Mouse (Mus musculus): Measurements from ENCODE around the gene Tmem234. TPM values are rescaled to one million over a fixed set of nuclear protein-coding genes. Genes with fewer than 3 reads are reported as not detected.

The Tmem234 gene
- polyA plus RNA-seq, 1 experiment from 2014 or later, result 195 TPM

- Histone ChIP-seq H3K4me3 (ENCODE audit: low read depth, low read length) (no peak overlapping the region), H3K27ac (ENCODE audit: low read depth, low read length) (no peak overlapping the region), H3K9me3 (ENCODE audit: control insufficient read depth, low read length) (no peaks in the 10 kb centered on the region), H3K4me2 (replicated peaks; ENCODE audit: low read depth, low read length) (no peak overlapping the region), H3K4me1 (replicated peaks; ENCODE audit: control insufficient read depth, insufficient read depth, low read length) (no peaks in the 10 kb centered on the region), H3K36me3 (ENCODE audit: control insufficient read depth, insufficient read depth, low read length) (peaks cover 31% of the 10 kb centered on the region), H3K9ac (ENCODE audit: low read depth, low read length) (no peak overlapping the region), H3K27me3 (ENCODE audit: control insufficient read depth, insufficient read depth, low read length) (no peaks in the 10 kb centered on the region)
- 95% methylated on average over 6 of the region's 6 CpGs for WGBS
- no peak for DNase-seq (ENCODE audit: low spot score)
- no peak for ATAC-seq (ENCODE audit: low FRiP score)
Measured at GRCm38 (mm10) chr4:129633852-129634251, 33.4 kb downstream of the Tmem234 start.

- 90% methylated on average over 15 of the region's 15 CpGs for WGBS
- peak overlapping the region; percentile 95 for H3K4me2 ChIP-seq (replicated peaks; ENCODE audit: low read depth, low read length)
- no peaks in the 10 kb centered on the region for H3K9me3 ChIP-seq (ENCODE audit: control insufficient read depth, low read length)
- H3K27me3 ChIP-seq (ENCODE audit: control insufficient read depth, insufficient read depth, low read length), result no peaks in the 10 kb centered on the region
- no peaks in the 10 kb centered on the region; the same call in 1 of the 2 replicates for H3K4me1 ChIP-seq (replicated peaks; ENCODE audit: control insufficient read depth, insufficient read depth, low read length)
- ATAC-seq (ENCODE audit: low FRiP score), result no peak
- H3K36me3 ChIP-seq (ENCODE audit: control insufficient read depth, insufficient read depth, low read length), result peaks cover 2% of the 10 kb centered on the region
- H3K4me3 ChIP-seq (ENCODE audit: low read depth, low read length), result peak overlapping the region; percentile 65; the same call in 1 of the 2 replicates
- no peak for DNase-seq (ENCODE audit: low spot score)
- H3K27ac ChIP-seq (ENCODE audit: low read depth, low read length), result no peak overlapping the region
- H3K9ac ChIP-seq (ENCODE audit: low read depth, low read length), result peak overlapping the region; percentile 4; the same call in 1 of the 2 replicates
Measured at GRCm38 (mm10) chr4:129639221-129639620, 38.8 kb downstream of the Tmem234 start.

GRCm38 (mm10) chr4:129640101-129640637 is 39.7 kb downstream of the Tmem234 start:
- ATAC-seq (ENCODE audit: low FRiP score) (no peak), DNase-seq (ENCODE audit: low spot score) (no peak)
- H3K9ac ChIP-seq (ENCODE audit: low read depth, low read length), result peak overlapping the region; percentile 86
- H3K27ac ChIP-seq (ENCODE audit: low read depth, low read length), result peak overlapping the region; percentile 89
- WGBS, result 9% methylated on average over 17 of the region's 17 CpGs
- H3K4me1 ChIP-seq (replicated peaks; ENCODE audit: control insufficient read depth, insufficient read depth, low read length), result no peaks in the 10 kb centered on the region; the same call in 1 of the 2 replicates
- no peaks in the 10 kb centered on the region for H3K27me3 ChIP-seq (ENCODE audit: control insufficient read depth, insufficient read depth, low read length)
- peaks cover 5% of the 10 kb centered on the region; the same call in 1 of the 2 replicates for H3K36me3 ChIP-seq (ENCODE audit: control insufficient read depth, insufficient read depth, low read length)
- peak overlapping the region; percentile 65 for H3K4me3 ChIP-seq (ENCODE audit: low read depth, low read length)
- H3K9me3 ChIP-seq (ENCODE audit: control insufficient read depth, low read length), result no peaks in the 10 kb centered on the region
- peak overlapping the region; percentile 95 for H3K4me2 ChIP-seq (replicated peaks; ENCODE audit: low read depth, low read length)

DNA sequence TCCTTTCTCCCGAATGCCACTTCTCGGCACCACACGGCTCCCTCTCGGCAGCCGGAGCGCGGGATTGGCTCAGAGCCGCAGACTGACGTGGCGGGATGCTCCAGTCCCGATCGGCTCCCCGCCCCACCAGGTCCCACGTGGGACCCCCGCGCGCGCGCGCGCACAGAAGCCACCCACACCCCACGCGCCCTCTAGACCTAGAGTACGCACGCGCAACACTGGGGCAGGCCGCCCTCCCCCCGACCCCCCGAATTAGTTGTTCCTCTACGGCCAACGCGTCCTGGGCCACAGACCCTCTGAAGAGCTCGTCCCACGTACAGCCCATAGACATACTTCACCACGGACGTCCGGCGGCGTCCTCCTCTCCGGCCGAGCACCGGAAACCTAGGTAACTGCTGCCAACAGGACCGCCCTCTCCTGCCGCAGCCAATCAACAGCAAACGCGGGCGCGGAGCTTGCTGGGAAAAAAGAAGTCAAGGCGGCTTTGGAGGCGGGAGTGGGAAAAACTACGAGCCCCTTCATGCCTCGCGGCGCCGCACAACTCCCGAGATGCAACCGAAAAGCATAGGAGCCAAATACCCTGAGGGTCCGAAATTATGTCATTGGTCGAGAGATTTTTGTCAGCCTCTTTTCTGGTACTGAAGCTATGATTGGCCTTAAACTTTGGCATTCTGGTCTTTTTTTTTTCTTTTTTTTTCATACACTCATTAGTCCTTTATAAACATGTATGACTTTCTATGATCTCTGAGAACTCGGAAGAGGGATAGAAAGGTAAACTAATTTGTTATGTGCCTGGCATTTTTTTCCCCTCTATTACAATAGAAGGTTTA is 40.4 kb downstream of the Tmem234 start, which contains the start of gene Txlna:
Gene Txlna, minus strand, starts transcription at position 428 of the 830 bp plus-strand sequence.
- Histone ChIP-seq H3K4me3 (ENCODE audit: low read depth, low read length) (peak within 1 kb of the TSS; percentile 65), H3K4me1 (replicated peaks; ENCODE audit: control insufficient read depth, insufficient read depth, low read length) (no peaks in the 10 kb centered on the region; the same call in 1 of the 2 replicates), H3K36me3 (ENCODE audit: control insufficient read depth, insufficient read depth, low read length) (peaks cover 5% of the 10 kb centered on the region; the same call in 1 of the 2 replicates), H3K4me2 (replicated peaks; ENCODE audit: low read depth, low read length) (peak within 1 kb of the TSS; percentile 95), H3K27ac (ENCODE audit: low read depth, low read length) (peak within 1 kb of the TSS; percentile 89), H3K9me3 (ENCODE audit: control insufficient read depth, low read length) (no peaks in the 10 kb centered on the region), H3K27me3 (ENCODE audit: control insufficient read depth, insufficient read depth, low read length) (no peaks in the 10 kb centered on the region), H3K9ac (ENCODE audit: low read depth, low read length) (peak within 1 kb of the TSS; percentile 86)
- ATAC-seq (ENCODE audit: low FRiP score), result peak; percentile 98
- peak; percentile 97 for DNase-seq (ENCODE audit: low spot score)
- WGBS, result under 1% methylated on average over 56 of the region's 60 CpGs

DNA sequence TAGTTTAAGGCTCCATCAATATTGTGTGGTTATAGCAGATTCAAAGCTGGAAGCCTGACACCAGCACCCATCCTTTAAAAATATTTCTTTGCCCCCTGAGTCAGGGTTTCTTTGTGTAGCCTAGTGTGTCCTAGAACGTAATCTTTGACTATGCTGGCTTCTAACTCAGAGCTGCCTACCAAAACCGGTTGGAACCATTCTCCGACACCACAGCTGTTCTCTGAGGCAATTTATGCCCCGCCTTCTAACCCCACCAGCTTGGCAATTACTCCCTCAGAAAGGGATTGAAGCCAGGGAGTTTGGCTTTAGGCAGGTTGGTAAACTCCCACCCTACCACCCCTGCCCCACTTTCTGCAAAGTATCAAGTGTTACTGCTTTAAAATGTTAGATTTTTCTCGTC is 41.3 kb downstream of the Tmem234 start:
- Histone ChIP-seq H3K9ac (ENCODE audit: low read depth, low read length) (no peak overlapping the region; the same call in 1 of the 2 replicates), H3K27me3 (ENCODE audit: control insufficient read depth, insufficient read depth, low read length) (no peaks in the 10 kb centered on the region), H3K4me3 (ENCODE audit: low read depth, low read length) (no peak overlapping the region), H3K9me3 (ENCODE audit: control insufficient read depth, low read length) (no peaks in the 10 kb centered on the region), H3K4me1 (replicated peaks; ENCODE audit: control insufficient read depth, insufficient read depth, low read length) (no peaks in the 10 kb centered on the region; the same call in 1 of the 2 replicates), H3K27ac (ENCODE audit: low read depth, low read length) (no peak overlapping the region), H3K36me3 (ENCODE audit: control insufficient read depth, insufficient read depth, low read length) (peaks cover 3% of the 10 kb centered on the region; the same call in 1 of the 2 replicates), H3K4me2 (replicated peaks; ENCODE audit: low read depth, low read length) (no peak overlapping the region)
- DNase-seq (ENCODE audit: low spot score) (no peak), ATAC-seq (ENCODE audit: low FRiP score) (no peak)
- 59% methylated on average over 5 of the region's 5 CpGs for WGBS

DNA sequence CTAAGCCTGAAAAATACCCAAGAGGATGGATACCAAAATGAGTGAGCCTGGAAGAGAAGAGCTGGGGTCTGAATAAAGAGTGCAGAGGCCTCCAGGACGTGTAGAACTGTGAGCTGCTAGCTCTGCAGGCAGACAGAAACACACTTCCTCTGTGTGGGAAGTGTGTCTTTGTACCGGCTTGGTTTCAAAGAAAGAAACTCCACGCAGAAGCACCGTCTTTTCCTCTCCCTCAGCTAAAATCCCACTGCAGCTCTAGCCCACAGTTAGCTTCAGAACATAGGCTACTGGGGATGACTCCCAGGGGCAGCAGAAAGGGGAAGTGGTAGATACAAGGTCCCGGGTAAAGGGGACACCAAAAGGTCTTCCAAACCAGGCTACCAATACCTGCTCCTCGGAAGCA is 44.7 kb downstream of the Tmem234 start:
- no peak overlapping the region for H3K4me2 ChIP-seq (replicated peaks; ENCODE audit: low read depth, low read length)
- ATAC-seq (ENCODE audit: low FRiP score), result no peak

DNA sequence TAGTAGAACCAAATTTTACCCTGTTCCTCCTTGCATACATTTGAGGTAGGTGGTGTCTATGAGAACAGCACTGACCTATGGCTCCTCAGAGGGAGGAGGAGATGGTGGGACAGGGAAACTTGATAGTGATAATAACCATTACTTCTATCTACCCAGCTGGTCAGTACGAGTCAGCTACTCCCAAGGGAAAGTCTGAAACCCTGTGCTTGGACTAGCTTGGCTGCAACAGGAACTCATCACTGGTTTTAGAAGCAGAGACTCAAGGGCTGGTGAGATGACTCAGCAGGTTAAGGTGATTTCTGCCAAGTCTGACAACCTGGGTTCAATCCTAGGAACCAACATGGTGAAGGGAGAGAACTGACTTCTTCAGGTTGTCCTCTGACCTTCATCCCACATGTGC is 48.2 kb downstream of the Tmem234 start:
- whole genome bisulfite sequencing, result 79% methylated on average over 1 of the region's 1 CpGs
- H3K36me3 ChIP-seq (ENCODE audit: control insufficient read depth, insufficient read depth, low read length), result peaks cover 9% of the 10 kb centered on the region; the same call in 1 of the 2 replicates
- no peaks in the 10 kb centered on the region for H3K4me1 ChIP-seq (replicated peaks; ENCODE audit: control insufficient read depth, insufficient read depth, low read length)
- ATAC-seq (ENCODE audit: low FRiP score) (no peak), DNase-seq (ENCODE audit: low spot score) (no peak)
- H3K9me3 ChIP-seq (ENCODE audit: control insufficient read depth, low read length), result no peaks in the 10 kb centered on the region
- no peak overlapping the region for H3K4me2 ChIP-seq (replicated peaks; ENCODE audit: low read depth, low read length)
- no peak overlapping the region for H3K27ac ChIP-seq (ENCODE audit: low read depth, low read length)
- H3K4me3 ChIP-seq (ENCODE audit: low read depth, low read length), result no peak overlapping the region
- no peak overlapping the region for H3K9ac ChIP-seq (ENCODE audit: low read depth, low read length)
- no peaks in the 10 kb centered on the region for H3K27me3 ChIP-seq (ENCODE audit: control insufficient read depth, insufficient read depth, low read length)

More for the DNA sequence above, 44.7 kb downstream of the Tmem234 start:
- Histone ChIP-seq H3K27ac (ENCODE audit: low read depth, low read length) (no peak overlapping the region), H3K4me1 (replicated peaks; ENCODE audit: control insufficient read depth, insufficient read depth, low read length) (no peaks in the 10 kb centered on the region), H3K9me3 (ENCODE audit: control insufficient read depth, low read length) (no peaks in the 10 kb centered on the region), H3K4me3 (ENCODE audit: low read depth, low read length) (no peak overlapping the region), H3K9ac (ENCODE audit: low read depth, low read length) (no peak overlapping the region), H3K36me3 (ENCODE audit: control insufficient read depth, insufficient read depth, low read length) (peaks cover 5% of the 10 kb centered on the region; the same call in 1 of the 2 replicates), H3K27me3 (ENCODE audit: control insufficient read depth, insufficient read depth, low read length) (no peaks in the 10 kb centered on the region)
- WGBS, result 91% methylated on average over 6 of the region's 6 CpGs
- no peak for DNase-seq (ENCODE audit: low spot score)

GRCm38 (mm10) chr4:129650359-129650758 is 49.9 kb downstream of the Tmem234 start:
- Histone ChIP-seq H3K4me3 (ENCODE audit: low read depth, low read length) (no peak overlapping the region), H3K4me1 (replicated peaks; ENCODE audit: control insufficient read depth, insufficient read depth, low read length) (no peaks in the 10 kb centered on the region), H3K27ac (ENCODE audit: low read depth, low read length) (no peak overlapping the region), H3K27me3 (ENCODE audit: control insufficient read depth, insufficient read depth, low read length) (no peaks in the 10 kb centered on the region), H3K36me3 (ENCODE audit: control insufficient read depth, insufficient read depth, low read length) (peaks cover 9% of the 10 kb centered on the region), H3K9me3 (ENCODE audit: control insufficient read depth, low read length) (no peaks in the 10 kb centered on the region), H3K9ac (ENCODE audit: low read depth, low read length) (no peak overlapping the region), H3K4me2 (replicated peaks; ENCODE audit: low read depth, low read length) (no peak overlapping the region)
- 93% methylated on average over 8 of the region's 8 CpGs for WGBS
- DNase-seq (ENCODE audit: low spot score) (no peak), ATAC-seq (ENCODE audit: low FRiP score) (no peak)

All from hindbrain, embryonic 11.5 days (tissue).